Mouse (Mus musculus): ENCODE data around the gene Gpr153.

DNA sequence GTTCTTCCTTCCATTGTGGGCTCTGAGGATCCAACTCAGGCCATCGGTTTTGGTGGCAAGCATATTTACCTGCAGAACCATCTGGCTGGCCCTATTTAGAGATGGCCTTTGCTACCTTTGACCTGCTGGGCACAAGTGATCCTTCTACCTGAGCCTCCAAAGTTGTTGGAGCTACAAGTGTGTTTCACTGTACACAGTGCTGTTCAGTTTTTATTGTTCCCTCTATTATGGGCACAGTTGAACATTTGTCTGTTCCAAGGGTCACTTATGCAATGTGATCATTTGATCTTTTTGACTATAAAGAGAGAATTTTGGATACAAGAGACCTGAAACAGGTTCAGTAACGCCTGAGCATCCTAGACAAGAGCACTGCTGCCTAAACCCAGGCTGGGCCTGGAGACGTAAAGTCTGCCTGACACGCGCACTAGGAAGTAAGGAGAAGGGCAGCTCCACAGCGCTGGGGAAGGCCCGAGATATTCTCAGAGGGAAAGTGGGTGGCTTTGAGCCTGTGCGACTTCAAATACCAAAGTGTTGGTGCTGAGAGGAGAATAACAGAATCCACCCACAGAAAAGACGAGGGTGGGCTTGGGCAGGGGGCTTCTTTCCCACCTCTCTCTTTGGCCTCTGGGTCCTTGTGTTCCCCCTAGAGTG is 30.7 kb upstream of the Gpr153 start:
- TF ChIP-seq POLR2A (IDR thresholded peaks at IDR 0.05; ENCODE audit: borderline replicate concordance, insufficient read depth, low read length) (no peak), CTCF (IDR thresholded peaks at IDR 0.05; ENCODE audit: borderline replicate concordance, insufficient read depth, low read depth, low read length) (no peak)

Measured in cerebellum, adult 2 months (tissue).